Mouse (Mus musculus): ENCODE results near the gene Anks6.

GRCm38 (mm10) chr4:47103561-47103960 is 46.3 kb upstream of the Anks6 start:
- no peak for TF ChIP-seq CTCF (conservative IDR thresholded peaks at IDR 0.05 in 1 of 2, IDR thresholded peaks at IDR 0.05 in 1 of 2; ENCODE audit: low read depth in 2 of 2, low read length in 2 of 2)
- no peak for TF ChIP-seq POLR2A (IDR thresholded peaks at IDR 0.05; ENCODE audit: low read depth, low read length)
- no peak for TF ChIP-seq MAX (IDR thresholded peaks at IDR 0.05; ENCODE audit: low read length)
- no peak for TF ChIP-seq TCF12 (IDR thresholded peaks at IDR 0.05; ENCODE audit: low read depth, low read length)
- TF ChIP-seq EP300 (IDR thresholded peaks at IDR 0.05; ENCODE audit: low read length): no peak
- no peak for TF ChIP-seq ETS1 (conservative IDR thresholded peaks at IDR 0.05; ENCODE audit: low read depth, low read length)
- no peak for TF ChIP-seq MXI1 (IDR thresholded peaks at IDR 0.05; ENCODE audit: low read depth, low read length)
- TF ChIP-seq POLR2AphosphoS2 (IDR thresholded peaks at IDR 0.05; ENCODE audit: low read depth, low read length): no peak
- TF ChIP-seq HCFC1 (IDR thresholded peaks at IDR 0.05; ENCODE audit: low read depth, low read length): no peak
- TF ChIP-seq NRF1 (IDR thresholded peaks at IDR 0.05; ENCODE audit: low read depth, low read length): no peak
- TF ChIP-seq CHD2 (IDR thresholded peaks at IDR 0.05; ENCODE audit: low read length): no peak
- no peak for TF ChIP-seq JUN (IDR thresholded peaks at IDR 0.05; ENCODE audit: insufficient read depth, low read depth, low read length)
- no peak for TF ChIP-seq RCOR1 (conservative IDR thresholded peaks at IDR 0.05; ENCODE audit: low read depth, low read length)
- TF ChIP-seq JUND (conservative IDR thresholded peaks at IDR 0.05; ENCODE audit: low read depth, low read length): no peak

All from CH12.LX (cell line).